Mouse (Mus musculus) hindbrain, embryonic 16.5 days (tissue): Measurements from ENCODE around the gene Lyst. TPM values are rescaled to one million over a fixed set of nuclear protein-coding genes. Genes with fewer than 3 reads are reported as not detected.
"Not testable (repeated sequence)": the region's sequence is repeated elsewhere in the genome, so short reads cannot be mapped to it uniquely, and the experiment has no call there.

ENCODE experiments used
- ATAC-seq: fragments of 200-750 bp; cut with Nextera tagmentation; 2 replicates; pipeline ENCODE4 v1.8.0; 2017; ENCODE audit warnings: moderate TSS enrichment, moderate library complexity
- H3K27ac ChIP-seq: fragments of 300-500 bp; sonication (generic); 2 replicates; pipeline ENCODE4 v1.5.1; 2014; ENCODE audit warnings: low read depth, mild to moderate bottlenecking, control low read depth, low read length, moderate library complexity
- H3K27me3 ChIP-seq: fragments of 300-500 bp; sonication (generic); replicated peaks from 2 replicates; pipeline ENCODE4 v1.6.1; 2014; ENCODE audit warnings: low read length; ENCODE audit not compliant: control insufficient read depth, insufficient read depth
- H3K36me3 ChIP-seq: fragments of 300-500 bp; sonication (generic); 2 replicates; pipeline ENCODE4 v1.6.1; 2014; ENCODE audit warnings: mild to moderate bottlenecking, low read length, moderate library complexity, mixed read lengths; ENCODE audit not compliant: control insufficient read depth, insufficient read depth
- H3K4me1 ChIP-seq: fragments of 300-500 bp; sonication (generic); 2 replicates; pipeline ENCODE4 v1.6.1; 2014; ENCODE audit warnings: low read depth, low read length; ENCODE audit not compliant: control insufficient read depth, insufficient read depth
- H3K4me2 ChIP-seq: fragments of 300-500 bp; sonication (generic); 2 replicates; pipeline ENCODE4 v1.6.1; 2014; ENCODE audit warnings: mild to moderate bottlenecking, low read length, control low read depth, moderate library complexity
- H3K4me3 ChIP-seq: fragments of 300-500 bp; sonication (generic); 2 replicates; pipeline ENCODE4 v1.5.1; 2014; ENCODE audit warnings: mild to moderate bottlenecking, low read length, control low read depth, moderate library complexity
- H3K9ac ChIP-seq: fragments of 300-500 bp; sonication (generic); 2 replicates; pipeline ENCODE4 v1.6.1; 2014; ENCODE audit warnings: low read depth, mild to moderate bottlenecking, control low read depth, low read length, moderate library complexity
- H3K9me3 ChIP-seq: fragments of 300-500 bp; sonication (generic); 2 replicates; pipeline ENCODE4 v1.6.1; 2014; ENCODE audit warnings: mild to moderate bottlenecking, low read length, moderate library complexity; ENCODE audit not compliant: control insufficient read depth
- WGBS: fragments of 180-500 bp; shearing (Covaris S2); extraction: QIAGEN DNeasy Blood & Tissue Kit; methylation state at CpG from one replicate; pipeline ENCODE4 v1.1.7; 2014; 5-methylcytosine and 5-hydroxymethylcytosine counted together
- polyA plus RNA-seq: library from polyadenylated mRNA; unstranded; fragments of >200 nt; fragmentation: Nextera tagmentation; extraction: Ambion mirVana; gene quantifications from 2 replicates; pipeline ENCODE4 v1.2.1, GENCODE M21; 2015

Gene Lyst
- 4.1 and 4.2 TPM in 2 replicates for polyA plus RNA-seq

DNA sequence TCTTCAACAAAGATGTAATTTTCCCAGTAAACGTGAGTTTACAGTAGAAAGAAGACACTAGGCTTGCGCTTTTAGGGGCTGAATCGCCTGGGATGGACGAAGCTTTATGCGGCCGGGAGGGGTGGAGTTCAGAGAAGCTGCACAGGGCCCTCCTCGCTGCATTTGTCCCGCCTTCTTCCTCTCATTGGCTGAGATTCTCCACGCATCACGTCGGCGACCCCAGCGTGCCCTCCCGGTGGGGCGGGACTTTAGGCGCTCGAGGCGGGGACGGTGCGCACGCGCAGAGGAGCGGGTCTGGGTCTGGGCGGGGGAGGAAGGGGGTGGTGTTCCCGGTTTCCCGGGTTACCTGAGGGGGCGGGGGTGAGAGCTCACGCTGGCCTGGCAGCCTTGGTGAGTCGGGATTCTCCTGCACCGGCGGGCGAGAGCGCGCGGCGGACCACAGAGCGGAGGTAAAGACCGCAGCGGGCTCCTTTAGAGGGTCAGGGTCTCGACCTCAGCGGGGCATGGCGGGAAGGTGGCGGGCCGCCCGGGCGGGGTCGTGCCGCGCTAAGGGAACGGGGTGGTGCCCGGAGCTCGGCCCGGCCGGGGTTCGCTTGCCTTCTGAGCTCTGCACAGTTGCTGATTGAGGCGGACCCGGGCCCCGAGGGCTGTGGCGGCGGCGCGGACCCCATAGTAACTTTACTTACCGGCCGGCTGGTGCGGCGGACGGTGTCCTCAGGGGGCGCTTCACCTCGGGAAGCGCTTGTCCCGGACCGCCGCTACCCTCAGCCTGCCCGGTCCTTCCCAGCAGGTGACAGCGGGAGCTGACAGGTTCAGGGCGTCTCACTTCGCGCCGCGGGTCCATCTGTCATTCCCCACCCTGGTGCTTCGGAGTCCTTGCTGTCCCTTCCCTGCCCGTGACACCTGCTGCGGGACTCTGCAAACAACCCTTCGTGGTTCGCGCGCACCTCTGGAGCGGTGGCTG, at the start of gene Lyst:
Gene Lyst (plus strand): TSS at position 350 of the 964 bp plus-strand sequence.
- Histone ChIP-seq H3K4me2 (peak within 1 kb of the TSS; percentile 74), H3K4me1 (peaks cover 10% of the 10 kb centered on the region), H3K27ac (peak within 1 kb of the TSS; percentile 75), H3K27me3 (no peaks in the 10 kb centered on the region), H3K9me3 (no peaks in the 10 kb centered on the region), H3K36me3 (no peaks in the 10 kb centered on the region), H3K4me3 (peak within 1 kb of the TSS; percentile 71), H3K9ac (peak within 1 kb of the TSS; percentile 76)
- WGBS = under 1% methylated on average over 66 of the region's 88 CpGs
- ATAC-seq = peak; percentile 99

GRCm38 (mm10) chr13:13543073-13543472, 47.1 kb upstream of the Lyst start:
- H3K9me3 ChIP-seq, H3K9ac ChIP-seq, H3K4me1 ChIP-seq, ATAC-seq, H3K4me2 ChIP-seq, H3K36me3 ChIP-seq, H3K27me3 ChIP-seq, H3K27ac ChIP-seq, H3K4me3 ChIP-seq: not testable (repeated sequence)
- 89% methylated on average over 10 of the region's 10 CpGs for WGBS

DNA sequence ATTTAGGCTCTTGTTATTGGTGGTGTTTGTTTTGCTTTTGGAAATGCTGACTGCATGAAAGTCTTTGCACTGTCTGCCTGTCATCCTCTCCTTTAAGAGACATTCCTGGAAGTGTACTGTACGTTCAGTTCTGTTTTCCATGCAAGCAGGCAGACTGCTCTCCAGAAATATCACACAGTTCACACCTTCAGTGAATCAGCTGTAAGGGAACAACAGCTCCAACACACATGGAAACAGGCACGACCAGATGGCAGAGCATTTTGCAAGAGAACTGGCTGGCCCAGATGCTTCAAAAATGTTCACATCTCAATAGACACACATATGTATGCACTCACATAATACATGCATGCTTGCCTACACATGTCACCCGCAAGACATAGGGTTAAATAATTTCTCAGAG, 43.4 kb upstream of the Lyst start:
- Histone ChIP-seq H3K9ac (no peak overlapping the region), H3K27ac (no peak overlapping the region), H3K4me1 (no peaks in the 10 kb centered on the region), H3K4me3 (no peak overlapping the region), H3K4me2 (no peak overlapping the region), H3K36me3 (no peaks in the 10 kb centered on the region), H3K27me3 (no peaks in the 10 kb centered on the region), H3K9me3 (no peaks in the 10 kb centered on the region)
- ATAC-seq = no peak
- WGBS = 68% methylated on average over 3 of the region's 3 CpGs

GRCm38 (mm10) chr13:13547889-13548288, 42.3 kb upstream of the Lyst start:
- no peaks in the 10 kb centered on the region for H3K27me3 ChIP-seq
- no peak overlapping the region for H3K4me3 ChIP-seq
- no peak overlapping the region for H3K9ac ChIP-seq
- H3K9me3 ChIP-seq = no peaks in the 10 kb centered on the region
- no peak overlapping the region for H3K4me2 ChIP-seq
- H3K27ac ChIP-seq = no peak overlapping the region
- ATAC-seq = no peak
- no peaks in the 10 kb centered on the region for H3K4me1 ChIP-seq
- WGBS = 90% methylated on average over 4 of the region's 4 CpGs
- no peaks in the 10 kb centered on the region for H3K36me3 ChIP-seq

DNA sequence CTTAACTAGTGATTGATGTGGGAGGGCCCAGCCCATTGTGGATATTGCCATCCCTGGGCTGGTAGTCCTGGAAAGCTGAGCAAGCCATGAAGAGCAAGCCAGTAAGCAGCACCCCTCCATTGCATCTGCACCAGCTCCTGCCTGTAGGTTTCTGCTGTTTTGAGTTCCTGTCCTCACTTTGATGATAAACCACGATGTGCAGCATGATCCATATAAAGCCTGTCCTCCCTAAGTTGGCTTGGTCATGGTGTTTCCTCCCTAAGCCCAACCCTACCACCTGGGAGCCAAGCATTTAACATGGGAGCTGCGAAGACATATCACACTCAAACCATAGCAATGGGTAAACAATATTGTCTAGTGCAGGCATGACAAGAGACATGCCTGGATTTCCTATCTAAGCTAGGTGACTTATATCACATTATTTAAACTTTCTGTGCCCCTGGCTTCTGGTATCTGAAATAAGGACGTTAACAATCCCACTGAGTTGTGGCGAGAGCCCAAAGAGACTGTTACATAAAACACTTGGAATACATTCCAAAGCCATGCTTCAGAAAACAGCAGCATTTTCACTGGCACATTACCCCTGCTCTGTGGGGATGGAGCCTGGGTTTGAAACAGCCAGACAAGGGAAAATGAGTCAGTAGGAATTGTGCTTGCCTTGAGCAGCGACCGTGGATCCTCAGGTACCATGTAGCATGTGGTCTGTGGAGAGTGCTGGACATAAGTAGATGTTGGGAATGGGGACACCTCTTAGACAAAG, 41.6 kb upstream of the Lyst start:
- Histone ChIP-seq H3K9me3 (no peaks in the 10 kb centered on the region), H3K4me3 (no peak overlapping the region), H3K36me3 (no peaks in the 10 kb centered on the region), H3K27me3 (no peaks in the 10 kb centered on the region), H3K4me2 (no peak overlapping the region), H3K27ac (no peak overlapping the region), H3K9ac (no peak overlapping the region), H3K4me1 (no peaks in the 10 kb centered on the region)
- 88% methylated on average over 6 of the region's 6 CpGs for WGBS
- ATAC-seq = no peak

DNA sequence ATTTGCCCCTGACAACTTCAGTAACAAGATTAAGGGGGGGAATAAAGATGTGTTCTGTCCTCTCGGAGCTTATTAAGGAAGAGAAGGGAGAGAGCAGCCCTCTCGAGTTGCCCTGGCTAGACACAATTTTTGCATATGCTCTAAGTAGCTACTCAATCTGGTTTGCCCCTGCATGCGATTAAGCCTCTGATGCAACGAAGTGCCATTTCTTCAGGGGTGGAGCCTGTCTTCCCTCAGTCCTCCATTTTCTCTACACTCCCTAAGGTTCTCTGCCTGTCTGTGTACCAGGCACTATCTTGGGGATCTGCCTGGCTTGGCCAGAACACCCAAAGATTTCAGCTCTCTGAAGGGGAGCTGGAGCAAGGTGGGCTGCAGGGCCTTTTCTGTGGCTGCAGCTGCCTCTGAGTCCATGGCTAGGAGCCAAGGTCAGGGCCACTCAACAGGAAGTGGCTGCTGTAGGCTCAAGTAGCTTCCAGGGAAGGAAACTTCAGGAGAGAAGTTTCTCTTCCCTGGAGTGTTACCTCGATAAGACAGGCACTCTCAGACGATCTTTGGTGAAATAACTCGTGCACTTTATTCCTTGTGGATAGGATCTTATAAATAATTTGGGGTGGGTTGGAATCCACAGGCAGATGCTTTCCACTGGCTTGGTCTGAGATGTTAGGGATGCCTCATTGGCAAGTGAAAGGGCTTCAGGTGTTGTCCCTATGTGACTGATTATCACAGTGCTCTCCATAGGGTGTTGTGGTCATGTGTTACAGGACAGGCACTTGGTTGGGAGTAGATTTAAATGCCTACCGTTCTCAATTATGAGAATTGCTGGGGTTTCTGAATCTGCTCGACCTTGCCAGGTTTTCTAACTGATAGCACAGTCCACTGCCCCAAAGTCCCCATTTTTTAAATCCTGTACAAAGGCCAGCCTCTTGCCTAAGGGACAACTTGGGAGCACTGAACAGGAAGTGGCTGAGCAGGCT, 40.2 kb upstream of the Lyst start:
- Histone ChIP-seq H3K9me3 (no peaks in the 10 kb centered on the region), H3K4me3 (no peak overlapping the region), H3K27me3 (no peaks in the 10 kb centered on the region), H3K4me2 (no peak overlapping the region), H3K4me1 (no peaks in the 10 kb centered on the region), H3K36me3 (no peaks in the 10 kb centered on the region), H3K27ac (no peak overlapping the region), H3K9ac (no peak overlapping the region)
- 81% methylated on average over 9 of the region's 9 CpGs for WGBS
- ATAC-seq = no peak

GRCm38 (mm10) chr13:13552020-13552419, 38.2 kb upstream of the Lyst start:
- no peaks in the 10 kb centered on the region for H3K4me1 ChIP-seq
- no peaks in the 10 kb centered on the region for H3K27me3 ChIP-seq
- 51% methylated on average over 3 of the region's 3 CpGs for WGBS

DNA sequence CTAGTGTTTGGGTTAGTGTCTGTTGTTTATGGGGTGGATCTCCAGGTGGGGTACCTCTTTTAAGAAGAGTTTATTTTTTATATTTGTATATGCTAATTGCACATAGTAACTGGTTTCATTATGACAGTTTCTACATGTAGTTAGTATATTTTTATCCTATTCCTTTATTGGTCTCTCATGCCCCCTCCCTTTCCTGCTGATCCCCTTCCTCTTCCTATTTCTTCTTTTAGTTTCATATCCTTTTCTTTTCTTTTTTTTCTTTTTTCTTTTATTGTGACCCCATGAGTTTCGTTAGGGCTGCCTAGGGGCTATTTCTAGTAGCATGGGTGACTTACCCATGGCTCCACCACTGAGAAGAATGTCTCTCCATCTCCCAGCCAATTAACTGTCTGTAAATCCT, 36.5 kb upstream of the Lyst start:
- Histone ChIP-seq H3K4me1 (no peaks in the 10 kb centered on the region), H3K9ac (no peak overlapping the region), H3K27me3 (no peaks in the 10 kb centered on the region), H3K9me3 (no peaks in the 10 kb centered on the region), H3K4me2 (no peak overlapping the region), H3K27ac (no peak overlapping the region), H3K36me3 (no peaks in the 10 kb centered on the region), H3K4me3 (no peak overlapping the region)
- WGBS = 76% methylated on average over 1 of the region's 1 CpGs
- ATAC-seq = no peak

More at GRCm38 (mm10) chr13:13552020-13552419, 38.2 kb upstream of the Lyst start:
- no peak overlapping the region for H3K4me3 ChIP-seq
- H3K9ac ChIP-seq = no peak overlapping the region
- no peak for ATAC-seq
- H3K9me3 ChIP-seq = no peaks in the 10 kb centered on the region
- no peak overlapping the region for H3K4me2 ChIP-seq
- no peaks in the 10 kb centered on the region for H3K36me3 ChIP-seq
- H3K27ac ChIP-seq = no peak overlapping the region
